Mouse (Mus musculus) G1E-ER4 (cell line): ENCODE results near the gene Coro1c. TPM values are rescaled to one million over a fixed set of nuclear protein-coding genes. Genes with fewer than 3 reads are reported as not detected.

Source experiments
- GATA1 ChIP-seq: IDR thresholded peaks from one replicate; pipeline ENCODE4 v1.8.0; 2012; ENCODE audit warnings: low read length, inconsistent platforms
- polyA plus RNA-seq: library from polyadenylated mRNA; stranded (reverse); fragments of >175 nt; gene quantifications from 2 replicates; pipeline ENCODE4 v1.2.3, GENCODE M21; 2012

Coro1c gene
- polyA plus RNA-seq, 1 experiment: 72.9 TPM

DNA sequence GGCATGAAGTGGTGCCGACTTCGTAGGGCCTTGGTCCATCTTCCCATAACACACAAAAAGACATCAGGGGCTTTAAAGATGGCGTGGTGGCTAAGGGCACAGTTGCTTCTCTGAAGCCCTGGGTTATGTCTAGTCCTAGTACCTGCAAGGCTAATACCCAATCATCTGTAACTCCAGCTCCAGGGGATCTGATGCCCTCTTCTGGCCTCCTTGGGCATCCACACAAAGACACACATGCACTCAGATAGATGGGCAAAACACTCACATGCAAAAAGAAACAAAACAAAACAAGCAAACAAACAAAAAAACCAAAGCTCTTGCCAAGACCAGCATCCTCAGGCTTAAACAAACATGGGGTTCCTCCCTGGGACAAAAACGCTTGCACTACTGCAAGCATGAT, 24.9 kb upstream of the Coro1c start:
- no peak for TF ChIP-seq GATA1

DNA sequence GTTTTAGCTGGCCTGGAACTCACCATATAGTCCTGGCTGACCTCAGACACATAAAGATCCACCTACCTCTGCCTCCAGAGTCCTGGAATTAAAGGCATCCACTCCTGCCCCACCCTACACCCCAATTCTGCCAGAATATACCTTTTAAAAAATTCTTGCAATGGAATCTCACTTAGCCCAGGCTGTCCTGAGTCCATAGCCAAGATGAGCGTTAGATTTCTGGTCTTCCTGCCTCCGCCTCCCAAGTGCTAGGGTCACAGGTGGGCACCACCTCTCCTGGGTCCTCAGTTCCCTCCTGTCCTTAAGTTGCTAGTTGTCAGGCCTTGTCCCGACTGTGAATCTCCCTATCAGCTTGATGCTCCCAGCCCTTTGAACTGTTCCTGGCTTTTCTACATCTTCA, 23.8 kb upstream of the Coro1c start:
- no peak for TF ChIP-seq GATA1

DNA sequence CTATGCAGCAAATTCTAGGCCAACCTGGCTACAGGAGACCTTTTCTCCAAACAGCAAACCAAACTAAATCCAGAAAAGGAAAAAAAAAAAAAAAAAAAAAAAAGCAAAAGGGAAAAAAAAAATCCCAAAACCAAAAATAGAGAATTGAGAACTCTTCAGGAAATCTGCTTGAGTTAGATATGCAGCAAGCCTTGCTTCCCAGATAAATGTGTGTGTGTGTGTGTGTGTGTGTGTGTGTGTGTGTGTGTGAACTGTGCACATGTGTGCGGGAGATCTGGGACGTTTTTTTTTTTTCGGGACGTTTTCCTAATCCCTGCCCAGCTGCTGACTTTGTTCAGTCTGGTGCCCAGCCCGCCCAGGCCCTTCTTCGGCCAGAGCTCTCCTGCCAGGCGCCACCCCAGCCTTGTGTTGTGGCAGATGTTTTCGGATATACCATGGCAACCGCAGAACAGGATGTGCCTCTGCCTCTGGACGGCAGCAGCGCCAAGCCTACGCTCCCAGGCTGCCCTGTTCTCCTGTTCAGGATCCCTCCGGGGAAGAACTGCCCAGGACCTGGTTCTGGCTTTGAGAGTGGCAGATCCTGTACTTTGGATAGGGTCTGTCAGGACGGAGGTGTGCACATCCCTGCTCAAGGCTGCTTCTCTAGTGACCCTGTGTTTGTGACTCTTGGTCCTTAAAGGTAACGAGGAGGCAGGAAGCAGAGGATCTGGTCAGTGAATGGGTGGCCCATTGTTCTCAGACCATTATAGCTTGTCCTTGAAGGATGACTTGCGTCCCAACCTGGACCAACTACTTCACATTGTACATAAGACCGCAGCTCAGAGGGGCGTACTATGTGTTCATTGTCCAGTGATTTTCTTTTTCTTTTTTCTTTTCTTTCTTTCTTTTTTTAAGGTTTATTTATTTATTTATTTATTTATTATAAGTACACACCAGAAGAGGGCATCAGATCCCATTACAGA, 22.4 kb upstream of the Coro1c start:
- TF ChIP-seq GATA1: no peak

DNA sequence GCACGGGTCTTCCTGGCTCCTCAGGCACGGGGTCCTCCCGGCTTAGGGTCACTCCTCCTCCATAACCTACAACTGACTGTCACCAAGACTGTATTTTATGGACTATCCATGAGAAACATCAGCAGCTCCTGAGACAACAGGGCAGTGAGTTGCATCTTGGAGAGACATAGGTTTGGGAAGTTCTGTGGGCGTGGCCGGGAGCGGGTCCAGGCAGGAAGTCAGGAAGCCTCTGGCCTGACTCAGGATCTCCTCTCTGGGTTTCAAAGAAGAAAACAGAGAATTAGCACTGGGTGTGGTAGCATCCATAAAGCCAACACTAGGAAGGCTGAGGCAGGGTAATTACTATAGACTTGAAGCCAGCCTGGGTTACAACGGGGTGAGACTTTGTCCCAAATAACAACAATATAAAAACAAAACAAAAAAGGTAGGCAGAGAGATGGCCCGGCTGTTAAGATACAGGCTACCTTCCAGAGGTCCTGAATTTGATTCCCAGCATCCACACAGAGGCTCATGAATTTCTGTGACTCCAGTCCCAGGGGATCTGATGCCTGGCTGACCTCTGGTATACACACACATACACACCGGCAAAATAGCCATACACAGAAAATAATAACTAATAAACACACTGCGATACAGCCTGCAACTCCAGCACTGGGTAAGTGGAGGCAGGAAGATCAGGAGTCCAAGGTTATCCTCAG, 21.5 kb upstream of the Coro1c start:
- TF ChIP-seq GATA1: no peak

DNA sequence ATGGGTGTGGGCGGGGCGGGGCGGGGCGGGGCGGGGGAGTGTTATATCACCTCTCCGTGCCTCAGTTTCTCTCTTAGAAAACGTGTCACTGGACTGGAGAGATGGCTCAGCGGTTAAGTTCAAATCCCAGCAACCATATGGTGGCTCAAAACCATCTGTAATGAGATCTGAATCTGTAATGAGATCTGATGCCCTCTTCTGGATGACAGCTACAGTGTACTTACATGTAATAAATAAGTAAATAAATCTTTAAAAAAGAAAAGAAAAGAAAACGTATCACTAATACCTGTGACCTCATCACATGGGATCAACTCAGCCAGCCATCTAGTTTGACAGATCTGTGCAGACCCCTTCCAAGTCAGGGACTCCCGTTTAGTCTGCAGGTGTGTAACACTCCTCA, 21.0 kb upstream of the Coro1c start:
- no peak for TF ChIP-seq GATA1

DNA sequence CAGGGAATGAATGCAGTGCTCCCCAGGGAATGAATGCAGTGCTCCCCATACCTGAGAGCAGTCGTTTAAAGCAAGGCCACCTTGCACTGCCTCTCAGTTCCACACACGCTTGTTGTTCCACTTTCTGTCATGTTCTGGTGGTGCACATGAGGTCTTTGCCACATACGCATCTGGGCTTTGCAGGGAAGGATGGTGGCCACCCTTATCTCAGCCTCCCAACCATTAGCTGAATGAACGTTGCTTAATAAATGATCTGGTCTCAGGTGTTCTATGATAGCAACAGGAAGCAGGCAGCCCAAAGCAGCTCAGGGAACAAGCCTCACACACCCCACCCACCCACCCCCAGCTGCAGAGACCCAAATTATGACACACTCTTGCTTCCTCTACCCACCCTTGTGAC, 16.1 kb upstream of the Coro1c start:
- peak; percentile 49 for TF ChIP-seq GATA1

GRCm38 (mm10) chr5:113921310-113922166, 13.0 kb upstream of the Coro1c start:
- TF ChIP-seq GATA1: no peak

DNA sequence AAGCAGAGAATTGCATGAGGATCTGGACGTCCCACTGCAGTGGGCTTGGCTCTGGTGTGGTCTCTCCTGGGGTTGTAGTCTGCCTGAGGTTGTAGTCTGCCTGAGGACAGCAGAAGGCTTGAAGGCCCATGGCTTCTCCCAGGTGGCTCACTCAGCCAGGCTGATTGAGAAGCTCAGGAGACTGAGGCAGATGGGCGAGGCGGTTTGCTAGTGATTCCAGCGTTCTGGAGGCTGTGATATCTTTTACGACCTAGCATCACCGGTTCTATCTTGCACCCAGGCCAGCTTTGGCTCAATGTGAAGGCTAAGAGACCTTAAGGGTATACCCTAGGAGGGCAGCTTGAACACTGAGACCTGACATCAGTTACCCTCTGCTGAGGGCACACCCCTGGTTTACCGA, 10.5 kb upstream of the Coro1c start:
- TF ChIP-seq GATA1: no peak

DNA sequence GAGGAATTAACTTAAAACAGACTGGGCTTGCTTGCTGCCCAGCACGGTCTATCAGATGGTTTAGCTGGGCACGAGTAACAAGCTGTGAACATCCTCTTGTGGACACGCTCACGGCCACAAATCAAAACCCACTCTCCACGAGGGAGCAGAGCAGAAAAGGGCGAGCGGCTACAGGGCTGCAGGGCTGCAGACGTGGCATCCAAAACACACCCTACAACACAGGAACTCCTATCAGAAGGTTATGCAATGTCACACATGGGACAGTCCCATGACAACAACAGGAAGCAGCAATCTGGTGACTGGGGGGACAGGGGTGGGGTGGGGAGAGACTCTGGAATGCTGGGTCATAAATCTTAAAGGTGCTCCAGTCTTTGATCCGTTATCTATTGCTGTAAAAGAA, 10.1 kb upstream of the Coro1c start:
- no peak for TF ChIP-seq GATA1

DNA sequence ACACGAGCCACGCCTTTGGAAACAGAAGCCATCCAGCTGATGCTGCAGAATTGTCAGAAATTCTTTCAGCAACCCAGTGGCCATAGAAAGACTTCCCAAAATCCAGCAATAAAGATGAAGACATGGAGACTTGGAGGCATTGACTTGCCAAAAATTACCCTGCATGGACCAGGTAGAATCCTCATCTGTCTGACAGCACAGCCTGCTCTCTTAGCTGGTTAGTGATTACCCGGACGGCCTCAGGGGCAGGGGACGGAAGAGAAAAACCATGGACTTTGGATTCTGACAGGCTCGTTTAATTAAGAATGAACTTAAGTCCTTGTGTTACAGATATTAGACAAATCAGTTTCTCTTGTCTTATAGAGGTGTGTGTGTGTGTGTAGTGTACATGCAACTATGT, 2.1 kb upstream of the Coro1c start:
- no peak for TF ChIP-seq GATA1

GRCm38 (mm10) chr5:113910065-113910701, 1.6 kb upstream of the Coro1c start:
- TF ChIP-seq GATA1: no peak

DNA sequence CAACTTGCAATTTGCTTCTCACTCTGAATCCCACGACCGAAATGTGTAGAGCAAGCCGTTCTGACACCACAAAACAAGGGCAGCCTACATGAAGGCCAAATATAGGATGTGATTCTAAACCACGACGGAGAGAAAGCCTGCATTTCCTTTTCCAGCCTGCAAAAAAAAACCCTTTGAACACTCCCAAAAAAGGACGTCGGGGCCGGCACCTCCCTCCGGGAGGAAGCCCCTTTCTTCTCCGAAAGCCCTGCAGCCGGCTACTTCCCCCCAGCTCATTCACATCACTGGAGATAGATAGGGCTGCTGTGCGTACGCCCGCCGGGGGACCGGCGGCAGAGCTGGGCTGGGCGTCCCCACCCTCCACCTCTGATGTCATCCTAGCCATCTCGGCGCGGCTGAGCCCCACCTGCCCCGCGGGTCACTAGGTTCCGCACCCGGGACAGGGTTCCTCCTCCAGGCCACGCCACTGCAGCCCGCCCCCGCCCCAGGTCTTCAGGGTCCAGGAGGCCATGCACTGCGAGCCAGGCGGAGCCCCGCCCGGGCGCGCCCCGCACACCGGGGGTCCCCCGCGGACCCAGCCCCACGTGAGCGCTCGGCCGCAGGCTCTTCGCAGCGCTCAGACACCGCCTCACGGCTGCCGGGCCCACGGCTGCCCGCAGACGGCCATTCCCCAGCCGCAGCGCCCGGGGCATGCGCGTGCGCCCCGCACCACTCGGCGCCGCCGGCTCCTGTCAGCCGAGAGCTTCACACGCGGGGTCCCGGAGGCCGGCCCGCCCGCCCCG, 581 bp downstream of the Coro1c start:
- no peak for TF ChIP-seq GATA1

DNA sequence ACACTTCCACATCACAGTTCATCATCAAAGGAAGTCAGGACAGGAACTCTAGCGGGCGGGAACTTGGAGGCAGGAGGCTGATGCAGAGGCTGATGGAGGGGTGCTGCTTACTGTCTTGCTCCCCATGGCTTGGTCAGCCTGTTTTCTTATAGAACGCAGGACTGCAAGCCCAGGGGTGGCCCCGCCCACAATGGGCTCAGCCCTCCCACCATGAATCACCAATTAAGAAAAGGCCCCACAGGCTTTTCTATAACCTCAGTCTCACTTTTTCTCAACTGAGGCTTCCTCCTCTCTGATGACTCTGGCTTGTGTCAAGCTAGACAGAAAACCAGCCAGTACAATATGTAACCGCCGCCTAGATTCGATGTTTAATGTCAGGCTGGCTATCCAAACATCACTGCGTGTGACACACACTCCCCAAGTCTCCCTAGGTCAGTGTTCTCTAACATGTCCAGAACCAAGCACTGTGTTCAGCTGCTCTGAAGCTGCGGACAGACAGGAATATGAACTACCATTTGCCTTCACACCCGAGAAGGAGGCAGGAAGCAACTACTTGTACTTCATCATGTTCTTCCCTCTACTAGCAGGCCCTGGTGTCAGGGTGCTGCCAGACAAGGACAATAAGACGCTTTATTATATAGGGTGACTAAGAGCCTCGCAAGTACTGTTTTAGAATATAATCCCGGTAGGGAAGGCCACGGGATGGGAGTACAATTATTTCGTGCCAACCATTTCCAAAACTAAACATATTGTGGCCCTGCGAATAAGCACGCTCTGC, 1.4 kb downstream of the Coro1c start:
- TF ChIP-seq GATA1: no peak

DNA sequence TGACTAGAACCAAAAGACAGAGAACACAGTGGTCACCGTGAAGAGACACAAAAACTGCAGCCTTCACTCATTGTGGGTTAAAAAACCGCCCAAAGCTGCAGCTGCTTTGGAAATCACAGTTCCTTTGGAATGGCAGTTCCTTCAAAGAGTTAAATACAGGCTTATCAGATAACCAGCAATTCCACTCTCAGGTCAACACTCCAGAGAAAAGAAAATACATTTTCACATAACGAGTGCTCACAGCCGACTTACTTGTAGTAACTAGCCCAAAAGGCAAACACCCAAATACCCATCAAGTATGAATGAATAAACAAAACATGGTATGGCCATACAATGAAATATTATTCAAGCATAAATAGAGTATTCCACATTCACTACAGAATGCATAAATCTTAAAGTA, 3.6 kb downstream of the Coro1c start:
- no peak for TF ChIP-seq GATA1

- no peak for TF ChIP-seq GATA1
Measured at GRCm38 (mm10) chr5:113902983-113903382, 5.6 kb downstream of the Coro1c start.
